Mouse (Mus musculus) kidney, adult 2 months (tissue): Measurements from ENCODE around the gene Pla2g12a.

Experiments
- CTCF ChIP-seq: fragments of 200-500 bp; conservative IDR thresholded peaks from 2 replicates; pipeline ENCODE4 v1.5.1; 2011; ENCODE audit warnings: low read depth, mild to moderate bottlenecking, control low read depth, low read length, moderate library complexity, mixed read lengths; ENCODE audit not compliant: insufficient read depth, insufficient read length
- POLR2A ChIP-seq: fragments of 200-500 bp; IDR thresholded peaks from one replicate; pipeline ENCODE4 v1.6.1; 2011; ENCODE audit warnings: low read depth, low read length, control low read depth

DNA sequence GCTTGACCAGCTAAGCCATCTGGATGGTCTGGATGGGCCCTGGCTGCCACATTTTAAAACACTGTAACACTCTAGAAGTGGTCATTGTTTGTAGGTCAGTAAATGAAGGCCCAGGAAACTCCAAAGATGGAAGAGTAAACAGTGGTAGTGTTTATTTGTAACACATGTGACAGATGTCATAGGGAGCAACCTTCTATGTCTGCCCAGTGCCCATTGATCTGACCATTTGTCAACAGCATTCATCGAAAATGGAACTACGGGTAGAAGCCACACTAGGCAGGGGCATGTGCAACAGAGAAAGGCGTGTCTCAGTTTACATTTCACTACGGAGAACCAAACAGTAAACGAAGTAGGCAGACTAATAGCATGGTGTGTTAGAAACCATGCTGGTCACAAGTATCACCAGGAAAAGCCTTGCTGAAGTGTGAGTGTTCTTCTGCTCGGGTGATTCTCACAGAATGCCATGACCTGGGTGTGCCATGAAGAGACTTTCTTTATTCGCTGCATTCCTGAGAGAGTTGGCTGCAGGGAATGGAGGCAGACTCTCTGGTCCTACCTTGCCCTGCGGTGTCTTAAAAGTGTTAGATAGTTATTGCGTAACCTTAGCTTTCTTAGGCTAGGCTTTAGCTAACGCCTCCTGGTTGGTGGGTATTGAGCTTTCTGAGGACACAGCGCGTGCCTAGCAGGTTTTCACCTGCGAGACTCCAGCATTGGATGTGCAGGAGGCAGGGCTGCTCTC lies 9.5 kb downstream of the Pla2g12a start:
- TF ChIP-seq POLR2A: no peak
- no peak for TF ChIP-seq CTCF
